Mouse (Mus musculus) limb, embryonic 11.5 days (tissue): ENCODE data around the gene Adad2. TPM values are rescaled to one million over a fixed set of nuclear protein-coding genes. Genes with fewer than 3 reads are reported as not detected.

ENCODE experiments used
- polyA plus RNA-seq: library from polyadenylated mRNA; unstranded; fragments of >200 nt; fragmentation: Nextera tagmentation; extraction: Ambion mirVana; gene quantifications from 2 replicates; pipeline ENCODE4 v1.2.1, GENCODE M21; 2014

Gene Adad2
- polyA plus RNA-seq, 1 experiment from 2014 or later = 0.09 TPM

Other genes with a start within 250 kb of the Adad2 start
- 6.9 and 8.3 TPM in 2 replicates for gene Mlycd, start 217.9 kb upstream of the Adad2 start, polyA plus RNA-seq
- 0.20 and 0.37 TPM in 2 replicates for gene Osgin1, start 178.6 kb upstream of the Adad2 start, polyA plus RNA-seq
- 2.8 and 3.2 TPM in 2 replicates for gene Necab2, start 166.0 kb upstream of the Adad2 start, polyA plus RNA-seq
- not detected in 2 replicates for gene Slc38a8, start 111.0 kb upstream of the Adad2 start, polyA plus RNA-seq
- 116 and 126 TPM in 2 replicates for gene Mbtps1, start 54.0 kb upstream of the Adad2 start, polyA plus RNA-seq
- 30.1 and 33.9 TPM in 2 replicates for gene Hsdl1, start 37.6 kb upstream of the Adad2 start, polyA plus RNA-seq
- gene Dnaaf1, start 37.5 kb upstream of the Adad2 start, polyA plus RNA-seq = 0.09 TPM in 1 of 2 replicates, not detected in the other
- gene Taf1c, start 7.5 kb upstream of the Adad2 start, polyA plus RNA-seq = 11.4 and 12.8 TPM in 2 replicates
- not detected in 2 replicates for gene Kcng4, start 22.9 kb downstream of the Adad2 start, polyA plus RNA-seq
- not detected in 2 replicates for gene Wfdc1, start 53.6 kb downstream of the Adad2 start, polyA plus RNA-seq
- 0.71 and 2.0 TPM in 2 replicates for gene Atp2c2, start 87.3 kb downstream of the Adad2 start, polyA plus RNA-seq
- gene Tldc1, start 165.7 kb downstream of the Adad2 start, polyA plus RNA-seq = 7.0 and 10.3 TPM in 2 replicates
- gene Cotl1, start 227.8 kb downstream of the Adad2 start, polyA plus RNA-seq = 181 and 197 TPM in 2 replicates
- gene Klhl36, start 249.5 kb downstream of the Adad2 start, polyA plus RNA-seq = 5.3 and 6.6 TPM in 2 replicates